Mouse (Mus musculus) embryonic facial prominence, embryonic 14.5 days (tissue): ENCODE results near the gene Ubl4b. TPM values are rescaled to one million over a fixed set of nuclear protein-coding genes. Genes with fewer than 3 reads are reported as not detected.

Experiments
- ATAC-seq: fragments of 200-750 bp; cut with Nextera tagmentation; 2 replicates; pipeline ENCODE4 v1.8.0; 2017; ENCODE audit warnings: low read depth, moderate number of reproducible peaks, moderate TSS enrichment
- DNase-seq: peaks from one replicate; pipeline ENCODE4 v3.0.0-alpha.2; 2015; ENCODE audit warnings: low spot score
- H3K27ac ChIP-seq: fragments of 300-500 bp; sonication (generic); replicated peaks from 2 replicates; pipeline ENCODE4 v1.5.1; 2014; ENCODE audit warnings: low read depth, mild to moderate bottlenecking, low read length, moderate library complexity
- H3K27me3 ChIP-seq: fragments of 300-500 bp; sonication (generic); replicated peaks from 2 replicates; pipeline ENCODE4 v1.6.1; 2014; ENCODE audit warnings: low read length; ENCODE audit not compliant: control insufficient read depth, insufficient read depth
- H3K36me3 ChIP-seq: fragments of 300-500 bp; sonication (generic); 2 replicates; pipeline ENCODE4 v1.6.1; 2014; ENCODE audit warnings: low read length, mixed read lengths; ENCODE audit not compliant: control insufficient read depth, insufficient read depth
- H3K4me1 ChIP-seq: fragments of 300-500 bp; sonication (generic); 2 replicates; pipeline ENCODE4 v1.6.1; 2014; ENCODE audit warnings: antibody characterized with exemption, low read length; ENCODE audit not compliant: control insufficient read depth, insufficient read depth
- H3K4me2 ChIP-seq: fragments of 300-500 bp; sonication (generic); 2 replicates; pipeline ENCODE4 v1.6.1; 2014; ENCODE audit warnings: low read depth, mild to moderate bottlenecking, low read length, moderate library complexity, mixed read lengths
- H3K4me3 ChIP-seq: fragments of 300-500 bp; sonication (generic); 2 replicates; pipeline ENCODE4 v1.5.1; 2014; ENCODE audit warnings: low read depth, mild to moderate bottlenecking, low read length
- H3K9ac ChIP-seq: fragments of 300-500 bp; sonication (generic); 2 replicates; pipeline ENCODE4 v1.6.1; 2014; ENCODE audit warnings: low read depth, mild to moderate bottlenecking, low read length, moderate library complexity, mixed read lengths
- H3K9me3 ChIP-seq: fragments of 300-500 bp; sonication (generic); 2 replicates; pipeline ENCODE4 v1.6.1; 2016; ENCODE audit warnings: low read length; ENCODE audit not compliant: control insufficient read depth
- WGBS: fragments of 180-500 bp; shearing (Covaris S2); extraction: QIAGEN DNeasy Blood & Tissue Kit; methylation state at CpG from one replicate; pipeline ENCODE4 v1.1.7; 2014; 5-methylcytosine and 5-hydroxymethylcytosine counted together
- polyA plus RNA-seq: library from polyadenylated mRNA; unstranded; fragments of >200 nt; fragmentation: Nextera tagmentation; extraction: Ambion mirVana; gene quantifications from 2 replicates; pipeline ENCODE4 v1.2.1, GENCODE M21; 2014

The Ubl4b gene
- not detected in 2 replicates for polyA plus RNA-seq

DNA sequence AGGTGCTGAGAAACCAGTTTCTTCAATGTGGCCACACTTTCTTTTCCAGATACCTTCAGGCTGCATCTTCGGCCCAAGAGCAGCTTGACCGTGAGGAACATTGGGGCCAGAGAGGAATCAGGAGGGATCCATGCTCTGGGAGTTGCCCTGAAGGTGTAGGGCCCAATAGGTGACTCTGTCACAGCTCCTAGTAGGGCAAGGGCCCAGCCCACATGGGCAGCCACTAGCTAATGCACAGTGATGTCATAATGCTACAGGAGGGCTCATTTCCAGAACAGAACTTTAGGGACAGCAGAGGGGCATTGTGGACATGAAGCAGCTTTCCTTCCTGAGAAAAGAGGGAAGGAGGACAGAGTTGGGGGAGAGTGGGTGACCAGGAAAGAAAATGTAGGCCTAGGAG is at the start of gene Ubl4b:
Ubl4b (minus strand) TSS at position 232 of the 400 bp plus-strand sequence.
- Histone ChIP-seq H3K4me3 (no peak within 1 kb of the TSS), H3K9ac (no peak within 1 kb of the TSS), H3K27me3 (no peaks in the 10 kb centered on the region), H3K36me3 (no peaks in the 10 kb centered on the region), H3K9me3 (no peaks in the 10 kb centered on the region), H3K27ac (no peak within 1 kb of the TSS), H3K4me1 (no peaks in the 10 kb centered on the region), H3K4me2 (no peak within 1 kb of the TSS)
- ATAC-seq (no peak), DNase-seq (no peak)
- WGBS, result 93% methylated on average over 2 of the region's 2 CpGs

DNA sequence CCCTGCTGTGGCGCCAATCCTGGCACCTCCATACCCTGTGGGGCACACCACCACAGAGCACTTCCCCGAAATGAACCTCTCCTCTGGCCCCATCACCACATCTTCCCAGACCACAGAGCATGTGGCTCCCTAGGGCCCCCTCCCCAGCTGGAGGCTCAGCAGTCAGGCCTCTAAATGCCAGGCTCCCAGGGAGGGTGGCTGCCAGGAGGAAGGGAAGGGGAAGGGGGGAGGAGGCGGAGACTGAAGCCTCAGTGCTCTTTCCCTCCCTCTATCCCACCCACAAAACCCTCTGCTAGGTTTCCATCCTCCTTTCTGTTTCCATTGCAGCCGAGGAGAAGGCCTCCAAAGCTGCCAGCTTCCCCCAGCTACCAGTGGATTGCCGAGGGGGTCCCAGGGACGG is 45.3 kb upstream of the Ubl4b start:
- Histone ChIP-seq H3K9ac (0 out of 2 replicates have a peak overlapping the region, but pooled peaks have one; percentile 20), H3K27me3 (peaks cover 50% of the 10 kb centered on the region), H3K36me3 (no peaks in the 10 kb centered on the region), H3K4me3 (peak overlapping the region; percentile 14; the same call in 1 of the 2 replicates), H3K27ac (peak overlapping the region; percentile 39; the same call in 1 of the 2 replicates), H3K9me3 (no peaks in the 10 kb centered on the region), H3K4me1 (peaks cover 12% of the 10 kb centered on the region), H3K4me2 (peak overlapping the region; percentile 34)
- ATAC-seq (peak; percentile 41; the same call in 1 of the 2 replicates), DNase-seq (peak; percentile 75)
- WGBS, result 29% methylated on average over 5 of the region's 6 CpGs

DNA sequence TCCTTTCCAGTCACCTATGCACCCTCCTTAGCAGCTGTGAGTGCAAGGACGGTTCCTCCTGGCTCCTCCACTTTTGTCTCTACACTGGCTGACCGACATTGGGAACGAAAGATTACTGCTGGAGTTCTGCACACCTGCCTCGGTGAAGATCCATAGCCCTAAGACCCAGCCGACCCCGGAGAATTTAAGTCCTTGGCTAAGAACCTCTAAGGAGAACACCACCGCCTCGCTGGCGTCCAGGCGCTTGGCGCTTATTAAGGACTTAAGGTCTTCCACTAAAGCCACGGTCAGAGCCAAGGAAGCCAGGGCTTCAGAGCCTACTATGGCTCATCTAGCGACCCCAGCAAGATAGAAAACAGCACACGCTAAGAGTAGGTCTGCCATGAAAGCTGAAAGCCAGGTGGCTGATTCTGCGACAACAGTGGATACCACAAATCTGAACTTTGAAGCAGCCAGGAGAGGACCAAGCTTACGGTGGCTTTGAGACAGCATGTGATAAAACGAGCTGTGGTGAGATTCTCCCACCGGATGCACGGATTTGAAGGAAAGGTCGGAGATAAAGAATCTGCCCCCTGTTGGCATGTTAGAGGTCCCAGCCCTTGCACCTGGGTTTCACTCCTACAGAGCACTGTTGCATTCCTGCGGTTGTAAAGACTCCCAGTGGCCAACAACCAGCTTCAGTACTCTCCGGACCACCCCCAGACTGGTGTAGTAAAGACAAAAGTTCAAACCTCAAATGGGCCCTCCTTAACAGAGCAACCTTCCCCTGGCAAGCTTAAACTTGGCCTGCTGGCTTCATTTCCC is 42.9 kb upstream of the Ubl4b start:
- Histone ChIP-seq H3K9me3 (no peaks in the 10 kb centered on the region), H3K36me3 (no peaks in the 10 kb centered on the region), H3K4me3 (peak overlapping the region; percentile 52), H3K9ac (peak overlapping the region; percentile 68), H3K4me2 (peak overlapping the region; percentile 65), H3K27ac (no peak overlapping the region), H3K4me1 (peaks cover 12% of the 10 kb centered on the region), H3K27me3 (peaks cover 73% of the 10 kb centered on the region)
- ATAC-seq, result no peak
- 13% methylated on average over 22 of the region's 22 CpGs for WGBS
- no peak for DNase-seq

DNA sequence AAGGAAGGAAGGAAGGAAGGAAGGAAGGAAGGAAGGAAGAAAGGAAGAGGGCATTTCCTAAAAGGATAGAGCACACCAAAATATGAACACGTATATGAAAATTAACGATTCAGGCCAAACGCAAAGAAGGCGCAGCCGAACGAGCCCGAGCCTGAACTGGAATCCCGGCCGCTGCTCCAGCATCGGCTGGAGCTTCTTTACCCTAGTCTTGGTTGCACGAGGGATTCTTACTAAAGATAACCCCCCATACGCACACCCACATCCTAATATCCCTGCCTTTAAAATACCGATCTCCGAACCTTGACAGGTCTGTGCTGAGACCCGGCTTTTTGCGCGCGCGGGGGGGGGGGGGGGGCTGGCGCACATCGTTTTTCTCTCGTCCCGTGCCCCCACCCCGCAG is 42.3 kb upstream of the Ubl4b start:
- H3K27me3 ChIP-seq, result peaks cover 74% of the 10 kb centered on the region
- H3K4me1 ChIP-seq, result peaks cover 12% of the 10 kb centered on the region
- H3K4me2 ChIP-seq, result peak overlapping the region; percentile 65
- H3K36me3 ChIP-seq, result no peaks in the 10 kb centered on the region
- peak overlapping the region; percentile 52 for H3K4me3 ChIP-seq
- H3K9ac ChIP-seq, result peak overlapping the region; percentile 68
- H3K27ac ChIP-seq, result no peak overlapping the region
- WGBS, result 5% methylated on average over 20 of the region's 24 CpGs
- DNase-seq (no peak), ATAC-seq (no peak)
- H3K9me3 ChIP-seq, result no peaks in the 10 kb centered on the region

DNA sequence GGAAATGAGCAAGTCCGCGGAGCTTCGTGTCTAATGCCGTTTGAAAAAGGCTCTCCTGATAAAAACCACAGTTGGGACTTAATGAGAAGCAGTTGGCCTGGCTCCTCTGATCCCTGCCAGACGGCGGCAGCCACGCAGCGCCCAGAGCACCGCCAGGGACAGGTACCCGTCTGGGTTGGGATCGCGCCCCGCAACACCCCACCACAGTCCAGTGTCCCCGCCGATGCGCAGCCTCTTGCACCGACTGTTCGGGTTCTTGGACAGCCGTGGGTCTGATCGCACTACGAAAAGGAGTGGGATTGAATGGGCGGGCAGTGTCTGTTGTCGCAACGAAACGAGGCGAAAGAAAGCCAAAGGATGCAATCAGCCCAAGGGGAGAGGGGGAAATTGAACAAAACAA is 41.7 kb upstream of the Ubl4b start:
- WGBS, result 1% methylated on average over 26 of the region's 26 CpGs
- Histone ChIP-seq H3K9me3 (no peaks in the 10 kb centered on the region), H3K9ac (peak overlapping the region; percentile 68), H3K4me2 (peak overlapping the region; percentile 65), H3K4me1 (peaks cover 12% of the 10 kb centered on the region), H3K4me3 (peak overlapping the region; percentile 52), H3K27ac (no peak overlapping the region), H3K36me3 (no peaks in the 10 kb centered on the region), H3K27me3 (peaks cover 74% of the 10 kb centered on the region)
- no peak for ATAC-seq
- no peak for DNase-seq

DNA sequence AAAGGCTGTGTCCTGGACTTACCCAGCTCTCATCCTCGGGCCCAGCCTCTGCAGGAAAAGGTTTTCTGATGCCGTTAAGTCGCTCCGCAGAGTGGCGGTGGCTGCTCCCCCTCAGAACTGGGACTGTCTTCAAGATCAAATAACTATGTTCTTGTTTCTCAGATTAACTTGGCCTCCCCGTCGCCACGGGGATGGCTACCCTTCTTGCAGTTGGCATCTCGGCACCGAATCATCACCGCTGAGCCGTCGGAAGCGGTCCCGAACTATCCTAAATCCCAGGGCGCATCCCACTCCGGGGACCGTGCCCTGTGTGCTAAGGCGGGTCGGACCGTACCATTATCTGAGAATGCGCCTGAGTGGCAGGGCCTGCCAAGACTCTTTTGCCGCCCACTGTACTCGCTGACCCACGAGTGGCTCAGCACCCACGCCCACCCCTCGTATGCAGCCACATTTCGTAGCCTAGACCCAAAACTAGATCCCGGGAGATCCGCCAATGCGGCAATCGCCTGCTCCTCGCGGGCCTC is 41.1 kb upstream of the Ubl4b start:
- Histone ChIP-seq H3K27me3 (peaks cover 74% of the 10 kb centered on the region), H3K9ac (peak overlapping the region; percentile 68), H3K4me2 (peak overlapping the region; percentile 65), H3K27ac (peak overlapping the region; percentile 71; the same call in 1 of the 2 replicates), H3K4me3 (peak overlapping the region; percentile 52), H3K9me3 (no peaks in the 10 kb centered on the region), H3K36me3 (no peaks in the 10 kb centered on the region), H3K4me1 (peaks cover 12% of the 10 kb centered on the region)
- DNase-seq (no peak), ATAC-seq (no peak)
- WGBS, result 2% methylated on average over 34 of the region's 34 CpGs

DNA sequence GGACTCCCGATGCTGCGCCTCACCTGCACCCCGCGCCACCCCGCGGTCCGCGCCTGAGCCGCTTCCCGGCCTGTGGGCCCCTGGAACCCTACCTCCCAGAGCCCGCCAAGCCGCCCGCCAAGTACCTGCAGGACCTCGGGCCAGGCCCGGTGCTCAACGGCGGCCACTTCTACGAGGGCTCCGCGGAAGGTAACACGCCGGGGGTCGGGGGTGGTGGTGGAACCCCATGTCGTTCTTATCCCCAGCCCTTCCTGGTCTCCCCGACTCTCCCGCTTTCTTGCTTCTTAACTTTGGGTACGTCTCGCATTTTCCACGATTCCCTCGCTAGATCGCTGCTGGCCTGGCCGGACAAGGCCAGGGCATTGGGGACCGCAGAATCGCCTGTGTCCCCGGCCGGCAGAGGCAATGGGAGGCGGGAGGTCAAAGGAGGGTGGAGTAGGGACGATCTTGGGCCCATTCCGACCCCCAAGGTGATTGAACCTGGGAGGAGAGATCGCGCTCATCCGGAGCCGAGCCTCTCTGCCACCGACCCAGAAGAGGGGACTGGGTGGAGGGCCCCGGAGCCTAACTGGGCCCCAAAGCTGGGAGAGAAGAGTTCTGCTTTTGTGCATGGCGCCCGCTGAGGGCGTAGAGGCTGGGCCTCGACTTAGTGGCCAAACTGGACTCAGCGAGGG is 40.5 kb upstream of the Ubl4b start:
- WGBS, result under 1% methylated on average over 32 of the region's 50 CpGs
- Histone ChIP-seq H3K4me1 (peaks cover 12% of the 10 kb centered on the region), H3K4me2 (peak overlapping the region; percentile 65), H3K9ac (peak overlapping the region; percentile 68), H3K4me3 (peak overlapping the region; percentile 52), H3K27me3 (peaks cover 71% of the 10 kb centered on the region), H3K27ac (peak overlapping the region; percentile 71), H3K36me3 (no peaks in the 10 kb centered on the region), H3K9me3 (no peaks in the 10 kb centered on the region)
- DNase-seq (no peak), ATAC-seq (peak; percentile 23; the same call in 1 of the 2 replicates)

DNA sequence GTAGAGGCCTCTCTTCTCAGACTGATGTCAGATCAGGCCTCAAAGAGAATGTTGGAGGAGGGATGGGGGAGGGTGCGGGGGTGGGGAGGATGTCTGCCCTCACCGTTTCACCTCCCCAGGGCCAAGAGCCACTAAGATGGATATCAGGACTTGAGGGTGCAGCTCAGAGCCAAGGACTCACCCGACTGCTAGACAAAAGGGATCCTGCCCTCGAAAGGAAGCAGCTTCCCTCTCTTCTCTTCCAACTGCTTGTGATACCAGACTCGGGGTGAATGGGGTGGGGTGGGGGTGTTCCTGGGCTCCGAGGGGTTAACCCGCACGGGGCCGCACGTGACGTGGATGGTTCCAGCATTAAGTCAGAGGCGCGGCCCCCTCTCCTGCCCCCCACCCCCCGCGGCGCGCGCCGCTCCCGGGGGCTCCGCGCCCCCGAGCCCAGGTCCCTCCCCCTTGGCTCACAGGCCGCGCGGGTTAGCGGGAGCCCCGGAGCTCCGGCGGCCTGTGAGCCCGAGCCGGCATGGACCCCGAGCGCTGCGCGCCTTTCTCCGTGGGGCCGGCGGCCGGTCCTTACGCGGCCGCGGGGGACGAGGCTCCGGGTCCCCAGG is 39.9 kb upstream of the Ubl4b start, which contains the start of gene Alx3:
Alx3 (plus strand) TSS at position 370 of the 602 bp plus-strand sequence.
- Histone ChIP-seq H3K9me3 (no peaks in the 10 kb centered on the region), H3K9ac (peak within 1 kb of the TSS; percentile 68), H3K27ac (peak within 1 kb of the TSS; percentile 71), H3K36me3 (no peaks in the 10 kb centered on the region), H3K4me2 (peak within 1 kb of the TSS; percentile 65), H3K27me3 (peaks cover 67% of the 10 kb centered on the region), H3K4me1 (peaks cover 8% of the 10 kb centered on the region), H3K4me3 (peak within 1 kb of the TSS; percentile 52)
- WGBS, result 2% methylated on average over 18 of the region's 46 CpGs
- ATAC-seq (peak; percentile 56), DNase-seq (peak; percentile 51)
